Mouse (Mus musculus) lung, postnatal 0 days (tissue): Measurements from ENCODE around the gene Ptprn2.

Experiments used
- CTCF ChIP-seq: IDR thresholded peaks from 2 replicates; pipeline ENCODE4 v1.5.1; 2016; ENCODE audit warnings: antibody characterized with exemption, mild to moderate bottlenecking
- EP300 ChIP-seq: IDR thresholded peaks from 2 replicates; pipeline ENCODE4 v1.6.1; 2016; ENCODE audit warnings: antibody characterized with exemption, mild to moderate bottlenecking, control low read depth

DNA sequence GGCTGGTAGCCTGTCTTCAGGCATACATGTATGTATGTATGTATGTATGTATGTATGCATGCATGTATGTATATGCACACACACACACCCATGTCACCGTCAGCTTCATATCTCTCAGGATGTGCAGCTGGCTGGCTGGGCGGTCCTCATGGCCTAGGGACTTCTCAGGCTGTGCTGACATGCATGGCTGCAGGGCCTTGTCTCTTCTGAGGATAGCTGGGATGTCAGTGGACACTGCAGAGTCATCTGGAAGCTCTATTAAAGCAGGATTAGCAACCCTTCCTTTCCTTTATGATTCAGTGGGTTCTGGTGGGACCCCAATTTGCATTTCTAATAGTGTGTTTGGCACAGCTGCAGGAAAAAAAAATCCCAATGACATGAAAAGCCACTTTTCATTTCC lies 473.6 kb downstream of the Ptprn2 start:
- TF ChIP-seq CTCF: no peak
- no peak for TF ChIP-seq EP300
